Mouse (Mus musculus): ENCODE results near the gene Alk. TPM values are rescaled to one million over a fixed set of nuclear protein-coding genes. Genes with fewer than 3 reads are reported as not detected.

Alk gene
- 2.2 and 2.6 TPM in 2 replicates for polyA plus RNA-seq (2016; fragmentation: Nextera tagmentation; extraction: Ambion mirVana)

GRCm38 (mm10) chr17:72604610-72604980, at the start of gene Alk:
Alk (minus strand) TSS chr17:72604627.
- peak within 1 kb of the TSS; percentile 51 for H3K4me3 ChIP-seq
- H3K9me3 ChIP-seq = no peaks in the 10 kb centered on the region
- no peaks in the 10 kb centered on the region for H3K36me3 ChIP-seq
- 1% methylated on average over 30 of the region's 32 CpGs for WGBS
- H3K27me3 ChIP-seq (replicated peaks) = peaks cover 26% of the 10 kb centered on the region
- peaks cover 18% of the 10 kb centered on the region for H3K4me1 ChIP-seq
- H3K4me2 ChIP-seq (replicated peaks) = peak within 1 kb of the TSS; percentile 96
- ATAC-seq (ENCODE audit: low FRiP score, low read depth) = peak; percentile 91
- no peak within 1 kb of the TSS for H3K27ac ChIP-seq
- H3K9ac ChIP-seq = peak within 1 kb of the TSS; percentile 53

DNA sequence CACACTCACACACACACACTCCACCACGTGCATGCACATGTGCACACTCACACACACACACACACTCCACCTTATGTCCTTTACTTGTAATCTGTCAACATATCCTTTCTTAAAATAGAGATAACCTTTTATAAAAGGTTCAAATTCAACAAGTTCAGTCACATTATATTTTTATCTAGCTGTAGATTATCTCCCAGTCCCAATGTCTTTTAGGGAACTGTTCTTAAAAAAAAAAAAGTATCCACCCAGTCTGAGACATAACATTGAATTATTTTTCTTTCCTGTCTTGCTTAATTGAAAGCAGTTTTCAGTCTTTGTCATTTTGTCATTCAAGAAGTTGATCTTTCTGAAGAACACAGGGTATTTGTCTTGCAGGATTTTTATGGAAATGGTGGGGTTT, 48.4 kb upstream of the Alk start:
- Histone ChIP-seq H3K4me1 (no peaks in the 10 kb centered on the region), H3K4me3 (no peak overlapping the region), H3K4me2 (replicated peaks) (no peak overlapping the region), H3K9ac (no peak overlapping the region), H3K27me3 (replicated peaks) (no peaks in the 10 kb centered on the region), H3K27ac (no peak overlapping the region), H3K36me3 (no peaks in the 10 kb centered on the region), H3K9me3 (no peaks in the 10 kb centered on the region)
- no peak for ATAC-seq (ENCODE audit: low FRiP score, low read depth)
- WGBS = 87% methylated on average over 1 of the region's 1 CpGs

- 76% methylated on average over 6 of the region's 6 CpGs for WGBS
- Histone ChIP-seq H3K9me3 (no peaks in the 10 kb centered on the region), H3K4me3 (no peak overlapping the region)
Observed at GRCm38 (mm10) chr17:72648607-72649217, 44.3 kb upstream of the Alk start.

GRCm38 (mm10) chr17:72646167-72646566, 41.7 kb upstream of the Alk start:
- H3K9ac ChIP-seq = no peak overlapping the region
- H3K4me3 ChIP-seq = no peak overlapping the region
- no peak for ATAC-seq (ENCODE audit: low FRiP score, low read depth)
- WGBS = 86% methylated on average over 5 of the region's 5 CpGs
- H3K4me2 ChIP-seq (replicated peaks) = no peak overlapping the region
- H3K9me3 ChIP-seq = no peaks in the 10 kb centered on the region
- H3K27ac ChIP-seq = no peak overlapping the region
- no peaks in the 10 kb centered on the region for H3K36me3 ChIP-seq
- H3K4me1 ChIP-seq = no peaks in the 10 kb centered on the region
- no peaks in the 10 kb centered on the region for H3K27me3 ChIP-seq (replicated peaks)

More at GRCm38 (mm10) chr17:72648607-72649217, 44.3 kb upstream of the Alk start:
- Histone ChIP-seq H3K27me3 (replicated peaks) (no peaks in the 10 kb centered on the region), H3K27ac (no peak overlapping the region), H3K4me1 (no peaks in the 10 kb centered on the region), H3K4me2 (replicated peaks) (no peak overlapping the region), H3K36me3 (no peaks in the 10 kb centered on the region), H3K9ac (no peak overlapping the region)
- no peak for ATAC-seq (ENCODE audit: low FRiP score, low read depth)

DNA sequence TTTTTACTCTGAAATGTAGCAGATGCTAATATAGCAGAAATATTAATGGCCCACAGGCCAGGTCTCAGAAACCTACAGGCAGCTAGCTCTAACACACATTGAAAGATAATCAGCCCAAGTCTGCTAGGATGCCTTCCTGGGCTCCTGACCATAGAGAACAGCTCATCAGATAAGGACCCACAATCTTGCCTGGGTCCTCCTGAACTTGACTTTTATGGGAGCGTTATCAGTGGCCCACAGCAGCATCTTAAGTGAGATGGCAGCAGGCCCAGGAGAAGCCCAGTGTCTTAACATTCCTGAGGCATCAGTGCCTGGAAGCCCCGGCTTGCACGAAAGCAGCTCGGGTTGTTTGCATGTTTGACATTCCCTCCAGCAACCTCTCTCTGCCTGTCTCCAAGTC, 35.7 kb upstream of the Alk start:
- Histone ChIP-seq H3K9me3 (no peaks in the 10 kb centered on the region), H3K9ac (no peak overlapping the region), H3K4me1 (no peaks in the 10 kb centered on the region), H3K27ac (no peak overlapping the region), H3K27me3 (replicated peaks) (no peaks in the 10 kb centered on the region), H3K4me3 (no peak overlapping the region), H3K36me3 (no peaks in the 10 kb centered on the region), H3K4me2 (replicated peaks) (no peak overlapping the region)
- WGBS = 79% methylated on average over 4 of the region's 4 CpGs
- ATAC-seq (ENCODE audit: low FRiP score, low read depth) = no peak

GRCm38 (mm10) chr17:72639400-72639799, 35.0 kb upstream of the Alk start:
- no peaks in the 10 kb centered on the region for H3K36me3 ChIP-seq
- no peak overlapping the region for H3K4me3 ChIP-seq
- H3K27ac ChIP-seq = no peak overlapping the region
- H3K9me3 ChIP-seq = no peaks in the 10 kb centered on the region
- no peak overlapping the region for H3K4me2 ChIP-seq (replicated peaks)
- no peaks in the 10 kb centered on the region for H3K27me3 ChIP-seq (replicated peaks)
- no peak overlapping the region for H3K9ac ChIP-seq
- no peaks in the 10 kb centered on the region for H3K4me1 ChIP-seq
- ATAC-seq (ENCODE audit: low FRiP score, low read depth) = no peak
- 77% methylated on average over 7 of the region's 7 CpGs for WGBS

GRCm38 (mm10) chr17:72606251-72606650, 1.8 kb upstream of the Alk start:
- no peak overlapping the region for H3K27ac ChIP-seq
- peaks cover 18% of the 10 kb centered on the region for H3K4me1 ChIP-seq
- no peaks in the 10 kb centered on the region for H3K36me3 ChIP-seq
- no peak overlapping the region for H3K4me2 ChIP-seq (replicated peaks)
- H3K9ac ChIP-seq = no peak overlapping the region
- 4% methylated on average over 4 of the region's 4 CpGs for WGBS
- H3K9me3 ChIP-seq = no peaks in the 10 kb centered on the region
- ATAC-seq (ENCODE audit: low FRiP score, low read depth) = 0 out of 2 replicates have a peak, but pooled peaks have one; percentile 17
- H3K4me3 ChIP-seq = no peak overlapping the region
- H3K27me3 ChIP-seq (replicated peaks) = peaks cover 26% of the 10 kb centered on the region

DNA sequence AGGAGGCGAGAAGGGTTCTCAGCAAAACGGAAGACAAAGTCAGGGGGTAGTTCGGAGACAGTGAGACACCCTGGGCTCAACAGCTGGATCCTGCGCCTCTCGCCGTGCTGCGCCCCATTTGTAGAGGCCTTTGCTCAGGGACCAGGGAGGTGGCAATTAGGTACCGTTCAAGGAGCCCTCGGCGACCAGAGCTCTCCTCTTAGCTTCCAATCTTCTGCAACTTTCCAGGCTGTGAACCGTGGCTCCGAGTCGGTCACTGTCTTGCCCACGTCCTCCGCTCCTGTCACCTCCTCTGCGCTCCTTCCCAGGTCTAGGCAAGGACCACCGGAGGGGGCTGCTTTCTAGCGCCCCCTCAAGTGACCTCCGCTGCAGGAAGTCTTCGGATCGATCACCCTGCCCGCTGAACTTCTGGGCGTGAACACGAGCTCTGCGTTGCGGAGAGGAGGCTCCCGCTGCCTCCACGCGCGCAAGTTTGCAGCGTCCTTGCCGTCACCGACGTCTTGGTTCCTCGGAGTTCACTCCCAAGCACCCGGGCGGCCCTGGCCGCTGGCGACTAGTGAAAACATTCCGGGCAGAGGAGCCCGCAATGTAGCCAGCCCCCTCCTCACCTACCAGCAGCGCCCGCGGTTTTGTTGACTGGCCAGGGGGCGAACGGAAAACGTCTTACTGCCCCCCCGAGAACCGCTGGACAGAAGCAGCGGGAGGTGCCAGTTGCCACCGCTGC, 379 bp downstream of the Alk start:
- no peaks in the 10 kb centered on the region for H3K36me3 ChIP-seq
- H3K4me3 ChIP-seq = peak overlapping the region; percentile 51
- no peak overlapping the region for H3K27ac ChIP-seq
- H3K9me3 ChIP-seq = no peaks in the 10 kb centered on the region
- peak overlapping the region; percentile 53 for H3K9ac ChIP-seq
- H3K27me3 ChIP-seq (replicated peaks) = peaks cover 26% of the 10 kb centered on the region
- peak overlapping the region; percentile 96 for H3K4me2 ChIP-seq (replicated peaks)
- peak; percentile 71 for ATAC-seq (ENCODE audit: low FRiP score, low read depth)
- WGBS = 1% methylated on average over 49 of the region's 51 CpGs
- peaks cover 18% of the 10 kb centered on the region for H3K4me1 ChIP-seq

DNA sequence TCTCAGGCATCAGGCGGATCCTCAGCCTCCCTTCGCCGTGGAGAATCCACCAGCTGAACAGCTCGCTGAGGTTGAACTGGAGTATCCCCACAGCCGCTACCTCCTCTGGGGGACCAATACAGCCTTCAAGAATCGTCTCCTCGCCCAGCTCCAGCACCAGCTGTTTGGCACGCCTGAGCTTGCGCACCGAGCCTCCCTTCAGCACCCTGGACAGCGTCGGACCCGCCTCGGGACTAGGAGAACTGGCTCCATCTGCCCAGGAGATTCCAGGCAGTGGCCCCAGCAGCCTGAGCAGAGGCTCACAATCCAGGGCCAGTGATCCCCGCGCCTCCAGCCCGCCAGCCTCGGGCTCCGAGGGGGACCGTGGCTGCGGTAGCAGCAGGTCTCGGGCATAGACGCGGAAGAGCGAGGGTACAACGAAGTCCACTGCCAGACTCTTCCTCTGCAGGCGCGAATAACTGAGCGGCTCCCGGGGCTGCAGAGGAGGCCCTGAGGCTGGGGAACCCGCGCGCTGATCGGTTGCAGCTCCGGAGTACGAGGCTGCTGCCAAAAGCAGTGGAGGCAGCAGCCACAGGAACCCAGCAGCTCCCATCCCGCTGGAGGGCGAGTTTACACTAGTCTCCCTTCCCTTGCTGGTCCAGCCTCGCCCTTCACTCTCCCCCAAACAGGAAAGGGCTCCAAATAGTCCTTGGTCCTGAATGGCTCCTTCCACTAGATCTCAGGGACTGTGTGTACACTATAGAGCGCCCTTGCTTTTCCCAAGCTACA, 1.1 kb downstream of the Alk start:
- Histone ChIP-seq H3K4me1 (peaks cover 18% of the 10 kb centered on the region), H3K4me2 (replicated peaks) (peak overlapping the region; percentile 96), H3K27ac (no peak overlapping the region), H3K27me3 (replicated peaks) (peaks cover 26% of the 10 kb centered on the region), H3K4me3 (peak overlapping the region; percentile 51), H3K9ac (peak overlapping the region; percentile 53), H3K9me3 (no peaks in the 10 kb centered on the region), H3K36me3 (no peaks in the 10 kb centered on the region)
- peak; percentile 41 for ATAC-seq (ENCODE audit: low FRiP score, low read depth)
- WGBS = under 1% methylated on average over 40 of the region's 40 CpGs

- Histone ChIP-seq H3K9me3 (no peaks in the 10 kb centered on the region), H3K4me2 (replicated peaks) (no peak overlapping the region), H3K9ac (no peak overlapping the region), H3K4me3 (no peak overlapping the region), H3K36me3 (no peaks in the 10 kb centered on the region), H3K4me1 (peaks cover 18% of the 10 kb centered on the region), H3K27ac (no peak overlapping the region), H3K27me3 (replicated peaks) (peaks cover 26% of the 10 kb centered on the region)
- 89% methylated on average over 5 of the region's 5 CpGs for WGBS
- ATAC-seq (ENCODE audit: low FRiP score, low read depth) = no peak
Observed at GRCm38 (mm10) chr17:72600806-72601205, 3.6 kb downstream of the Alk start.

GRCm38 (mm10) chr17:72587671-72588070, 16.8 kb downstream of the Alk start:
- H3K27ac ChIP-seq = no peak overlapping the region
- H3K36me3 ChIP-seq = no peaks in the 10 kb centered on the region
- WGBS = 82% methylated on average over 3 of the region's 3 CpGs
- no peak overlapping the region for H3K9ac ChIP-seq
- no peak overlapping the region for H3K4me3 ChIP-seq
- no peaks in the 10 kb centered on the region for H3K27me3 ChIP-seq (replicated peaks)
- no peaks in the 10 kb centered on the region for H3K4me1 ChIP-seq
- H3K4me2 ChIP-seq (replicated peaks) = no peak overlapping the region
- ATAC-seq (ENCODE audit: low FRiP score, low read depth) = no peak
- H3K9me3 ChIP-seq = no peaks in the 10 kb centered on the region

- no peak for ATAC-seq (ENCODE audit: low FRiP score, low read depth)
- Histone ChIP-seq H3K4me1 (no peaks in the 10 kb centered on the region), H3K27me3 (replicated peaks) (no peaks in the 10 kb centered on the region), H3K4me2 (replicated peaks) (no peak overlapping the region), H3K27ac (no peak overlapping the region), H3K9ac (no peak overlapping the region), H3K4me3 (no peak overlapping the region), H3K36me3 (no peaks in the 10 kb centered on the region), H3K9me3 (no peaks in the 10 kb centered on the region)
- WGBS = 72% methylated on average over 4 of the region's 4 CpGs
Observed at GRCm38 (mm10) chr17:72580142-72580541, 24.3 kb downstream of the Alk start.
